11 mouse cellular contexts compared by ENCODE assay signal in genomic region chr13:6292098-6292497, GRCm38 (mm10).
DNase-seq lines count a peak whose midpoint lies in the region; ATAC-seq and TF ChIP-seq lines count a peak whose summit lies in the region.
"Had no signal": no experiment of that assay in that cellular context is flagged by ENCODE, and none has a peak within 500 bp of the region (broad histone marks: within the 10 kb centered on the region; RNA-seq: fewer than 3 reads in every experiment).

No protein-coding gene starts in this region.

- H3K4me2 ChIP-seq in forebrain, embryonic 16.5 days (ENCODE audit: low read length), result no peak overlapping the region
- no peak overlapping the region for H3K4me2 ChIP-seq in lung, embryonic 14.5 days
- no peak overlapping the region for H3K4me2 ChIP-seq in midbrain, embryonic 13.5 days (replicated peaks)
- H3K4me2 ChIP-seq: heart, embryonic 13.5 days had no signal

- TF ChIP-seq CTCF in lung, embryonic 14.5 days (IDR thresholded peaks at IDR 0.05; ENCODE audit: low read depth), result peak; percentile 53

- WGBS in forebrain, embryonic 10.5 days, result 54% methylated on average over 3 of the region's 3 CpGs
- WGBS in forebrain, embryonic 16.5 days, result 59% methylated on average over 3 of the region's 3 CpGs
- 54% methylated on average over 3 of the region's 3 CpGs for whole genome bisulfite sequencing in lung, embryonic 14.5 days
- 54% methylated on average over 3 of the region's 3 CpGs for WGBS in midbrain, embryonic 13.5 days

- ATAC-seq in forebrain, embryonic 16.5 days, result no peak
- no peak for ATAC-seq in lung, embryonic 14.5 days (ENCODE audit: insufficient read depth)
- ATAC-seq in midbrain, embryonic 13.5 days, result no peak

- no peaks in the 10 kb centered on the region for H3K9me3 ChIP-seq in forebrain, embryonic 10.5 days
- H3K9me3 ChIP-seq in forebrain, embryonic 16.5 days (ENCODE audit: control insufficient read depth, low read length), result no peaks in the 10 kb centered on the region
- no peaks in the 10 kb centered on the region for H3K9me3 ChIP-seq in lung, embryonic 14.5 days (ENCODE audit: low read depth, low read length)
- no peaks in the 10 kb centered on the region for H3K9me3 ChIP-seq in ES-E14 (ENCODE audit: control insufficient read depth, insufficient read depth, low read depth, low read length)
- no peaks in the 10 kb centered on the region for H3K9me3 ChIP-seq in midbrain, embryonic 13.5 days
- H3K9me3 ChIP-seq: embryonic facial prominence, embryonic 10.5 days; heart, embryonic 13.5 days; limb, embryonic 10.5 days had no signal

- no peak overlapping the region for H3K9ac ChIP-seq in forebrain, embryonic 16.5 days (replicated peaks; ENCODE audit: low read depth, low read length)
- H3K9ac ChIP-seq in lung, embryonic 14.5 days, result no peak overlapping the region
- no peak overlapping the region for H3K9ac ChIP-seq in ES-E14 (ENCODE audit: insufficient read depth, low read depth, low read length, poor library complexity, severe bottlenecking)
- no peak overlapping the region for H3K9ac ChIP-seq in midbrain, embryonic 13.5 days (replicated peaks)
- H3K9ac ChIP-seq: heart, embryonic 13.5 days had no signal

- no peaks in the 10 kb centered on the region for H3K36me3 ChIP-seq in forebrain, embryonic 10.5 days (replicated peaks)
- H3K36me3 ChIP-seq in forebrain, embryonic 16.5 days (ENCODE audit: control insufficient read depth, insufficient read depth), result no peaks in the 10 kb centered on the region
- H3K36me3 ChIP-seq in lung, embryonic 14.5 days (ENCODE audit: insufficient read depth), result no peaks in the 10 kb centered on the region
- no peaks in the 10 kb centered on the region for H3K36me3 ChIP-seq in ES-E14 (ENCODE audit: control insufficient read depth, insufficient read depth, low read length, poor library complexity, severe bottlenecking)
- H3K36me3 ChIP-seq in midbrain, embryonic 13.5 days, result no peaks in the 10 kb centered on the region
- H3K36me3 ChIP-seq: embryonic facial prominence, embryonic 10.5 days; heart, embryonic 13.5 days; limb, embryonic 10.5 days had no signal

- H3K27ac ChIP-seq in forebrain, embryonic 10.5 days, result no peak overlapping the region
- no peak overlapping the region for H3K27ac ChIP-seq in forebrain, embryonic 16.5 days (ENCODE audit: low read length)
- no peak overlapping the region for H3K27ac ChIP-seq in lung, embryonic 14.5 days (ENCODE audit: low read depth)
- no peak overlapping the region for H3K27ac ChIP-seq in ES-E14 (ENCODE audit: insufficient read depth, low read depth, low read length, poor library complexity, severe bottlenecking)
- H3K27ac ChIP-seq in midbrain, embryonic 13.5 days, result no peak overlapping the region
- H3K27ac ChIP-seq: embryonic facial prominence, embryonic 10.5 days; heart, embryonic 13.5 days; limb, embryonic 10.5 days had no signal

- no peaks in the 10 kb centered on the region; the same call in 1 of the 2 replicates for H3K4me1 ChIP-seq in forebrain, embryonic 10.5 days
- H3K4me1 ChIP-seq in forebrain, embryonic 16.5 days (replicated peaks; ENCODE audit: control insufficient read depth, insufficient read depth, low read length), result no peaks in the 10 kb centered on the region
- H3K4me1 ChIP-seq in lung, embryonic 14.5 days (ENCODE audit: insufficient read depth), result no peaks in the 10 kb centered on the region
- H3K4me1 ChIP-seq in ES-E14 (ENCODE audit: control insufficient read depth in 2 of 2, insufficient read depth in 2 of 2, low read length in 2 of 2, poor library complexity in 1 of 2), result no peaks in the 10 kb centered on the region
- no peaks in the 10 kb centered on the region for H3K4me1 ChIP-seq in midbrain, embryonic 13.5 days (replicated peaks)
- H3K4me1 ChIP-seq: heart, embryonic 13.5 days; limb, embryonic 10.5 days had no signal

- H3K4me3 ChIP-seq in forebrain, embryonic 10.5 days, result no peak overlapping the region
- no peak overlapping the region for H3K4me3 ChIP-seq in forebrain, embryonic 16.5 days (replicated peaks; ENCODE audit: low read length)
- H3K4me3 ChIP-seq in lung, embryonic 14.5 days (ENCODE audit: low read depth, low read length), result no peak overlapping the region
- no peak overlapping the region for H3K4me3 ChIP-seq in ES-E14 (ENCODE audit: insufficient read depth in 1 of 2, low read depth in 1 of 2, low read length in 2 of 2, poor library complexity in 1 of 2, severe bottlenecking in 1 of 2)
- H3K4me3 ChIP-seq in midbrain, embryonic 13.5 days (replicated peaks), result no peak overlapping the region
- H3K4me3 ChIP-seq: embryonic facial prominence, embryonic 10.5 days; heart, embryonic 13.5 days; limb, embryonic 10.5 days had no signal

- in situ Hi-C loops in ES-E14 (cut with MboI; ENCODE audit: low sequenced_read_pairs in 2 of 2, unreplicated experiment in 2 of 2), result loop anchor here in 1 of 2 experiments (25.0 kb wide), 1 partner anchor 1630 kb away; no protein-coding TSS in a partner anchor

- DNase-seq in forebrain, embryonic 10.5 days (ENCODE audit: extremely low spot score, low spot score), result peak; percentile 14
- DNase-seq in lung, embryonic 14.5 days, result peak; percentile 40
- no peak for DNase-seq in lung, postnatal 14 days
- peak; percentile 27 for DNase-seq in ES-E14 (ENCODE audit: low read depth, low spot score)
- peak; percentile 26 for DNase-seq in naive thymus-derived CD4-positive, alpha-beta T cell, adult 2 months (ENCODE audit: low read depth)
- DNase-seq in adrenal gland, adult 2 months, result no peak

- H3K27me3 ChIP-seq in forebrain, embryonic 10.5 days (ENCODE audit: poor library complexity, severe bottlenecking), result no peaks in the 10 kb centered on the region
- H3K27me3 ChIP-seq in forebrain, embryonic 16.5 days (replicated peaks; ENCODE audit: control insufficient read depth, insufficient read depth, low read length), result no peaks in the 10 kb centered on the region
- H3K27me3 ChIP-seq in lung, embryonic 14.5 days (ENCODE audit: insufficient read depth, low read length), result no peaks in the 10 kb centered on the region
- H3K27me3 ChIP-seq in midbrain, embryonic 13.5 days, result no peaks in the 10 kb centered on the region
- H3K27me3 ChIP-seq: heart, embryonic 13.5 days had no signal

TF ChIP-seq in ES-E14, 5 proteins besides CTCF, POLR2A, EP300 and RAD21:
- TF ChIP-seq HCFC1 (IDR thresholded peaks at IDR 0.05; ENCODE audit: borderline replicate concordance, insufficient read depth, low read length) (no peak), ZC3H11A (IDR thresholded peaks at IDR 0.05; ENCODE audit: borderline replicate concordance, low read depth, low read length) (peak; percentile 87; the same call in 1 of the 2 replicates)

Comparison
In these comparisons a context has a peak if more than half of its experiments do, and no peak if none do; other contexts are left out.
1. DNase-seq: peak in forebrain, embryonic 10.5 days (single experiment), lung, embryonic 14.5 days (single experiment), ES-E14 (single experiment) and naive thymus-derived CD4-positive, alpha-beta T cell, adult 2 months (single experiment); none in lung, postnatal 14 days (single experiment) and adrenal gland, adult 2 months (single experiment).